Mouse (Mus musculus): Measurements from ENCODE around the gene Dbp.

DNA sequence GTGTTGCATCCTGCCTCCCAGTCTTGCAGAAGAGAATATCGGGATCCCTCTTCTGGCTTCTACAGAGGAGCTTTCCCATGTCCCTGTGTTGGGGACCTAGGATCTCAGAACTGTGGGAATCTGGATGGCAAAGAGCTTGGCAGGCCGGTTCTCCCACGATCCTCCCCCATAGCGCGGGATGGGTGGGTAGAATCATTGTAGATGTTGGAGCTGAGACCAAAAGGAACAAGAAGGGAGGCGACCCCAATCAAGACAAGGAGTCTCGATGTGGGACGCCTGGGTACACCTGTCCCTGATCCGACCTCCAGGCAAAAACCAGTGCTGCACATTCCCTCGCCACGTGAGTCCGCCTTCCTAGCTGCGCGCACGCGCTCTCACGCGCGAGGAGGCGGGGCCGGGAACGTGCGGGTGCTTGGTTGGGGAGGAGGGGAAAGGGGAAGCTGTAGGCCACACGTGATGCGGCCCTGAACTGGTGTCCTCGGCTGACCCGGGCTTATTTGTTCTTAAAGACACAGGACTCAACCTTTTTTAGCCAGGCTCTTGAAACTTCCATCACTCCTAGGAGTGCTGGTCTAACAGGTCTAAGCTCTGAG lies 2.6 kb downstream of the Dbp start:
- TF ChIP-seq CTCF (IDR thresholded peaks at IDR 0.05; ENCODE audit: control insufficient read depth, insufficient read depth, insufficient read length) (no peak), USF1 (IDR thresholded peaks at IDR 0.05; ENCODE audit: low read depth) (peak; percentile 87), MAX (IDR thresholded peaks at IDR 0.05) (peak; percentile 72), MYOG (IDR thresholded peaks at IDR 0.05; ENCODE audit: control insufficient read depth, extremely low read depth, insufficient read length) (no peak)

Measured in C2C12 (cell line).